Mouse (Mus musculus): ENCODE measurements around the gene Ly6g5b.

- TF ChIP-seq CTCF (IDR thresholded peaks at IDR 0.05; ENCODE audit: low read depth), result no peak
- no peak for TF ChIP-seq EP300 (IDR thresholded peaks at IDR 0.05; ENCODE audit: low read depth)
These were observed 13.8 kb upstream of the Ly6g5b start for GRCm38 (mm10) chr17:35128996-35129395.

Measured in liver, embryonic 14.5 days (tissue).